Mouse (Mus musculus) naive thymus-derived CD4-positive, alpha-beta T cell, adult 2 months (primary cell): ENCODE results near the gene Cyp3a41a.
"Not testable (repeated sequence)": the region's sequence is repeated elsewhere in the genome, so short reads cannot be mapped to it uniquely, and the experiment has no call there.

ENCODE experiments used
- DNase-seq: peaks from one replicate; pipeline ENCODE4 v3.0.0-alpha.2; 2011; ENCODE audit warnings: low read depth

Cyp3a41a gene

GRCm38 (mm10) chr5:145720036-145720435, at the start of gene Cyp3a41a:
Gene Cyp3a41a, minus strand, starts transcription at chr5:145720136.
- not testable (repeated sequence) for DNase-seq

GRCm38 (mm10) chr5:145737512-145737911, 17.6 kb upstream of the Cyp3a41a start:
- DNase-seq = not testable (repeated sequence)

- DNase-seq = not testable (repeated sequence)
Measured at GRCm38 (mm10) chr5:145714296-145714695, 5.6 kb downstream of the Cyp3a41a start.

- DNase-seq = not testable (repeated sequence)
Measured at GRCm38 (mm10) chr5:145707372-145707771, 12.6 kb downstream of the Cyp3a41a start.

GRCm38 (mm10) chr5:145662007-145662406, 57.9 kb downstream of the Cyp3a41a start:
- DNase-seq = no peak

DNA sequence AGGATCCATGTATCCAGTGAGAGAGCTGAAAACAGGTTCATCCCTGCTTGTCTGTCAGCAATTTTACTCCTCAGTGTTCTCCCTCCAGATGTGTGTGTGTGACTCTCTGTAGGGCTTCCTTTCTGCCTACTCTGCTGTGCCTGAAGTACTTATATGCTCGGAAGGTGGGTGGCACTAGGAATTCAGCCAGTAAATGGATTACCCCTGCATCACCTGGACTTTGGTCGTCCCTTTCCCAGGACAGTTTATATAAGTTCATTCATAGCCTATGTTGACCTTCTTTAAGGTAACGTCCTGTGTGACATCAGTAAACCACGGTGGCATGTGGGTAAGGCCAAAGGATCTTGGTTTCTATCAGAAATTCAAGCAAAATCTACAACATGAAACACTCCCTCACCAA, 72.2 kb downstream of the Cyp3a41a start:
- no peak for DNase-seq
